Mouse (Mus musculus): ENCODE results near the gene Zfand3. TPM values are rescaled to one million over a fixed set of nuclear protein-coding genes. Genes with fewer than 3 reads are reported as not detected.

Zfand3 gene
- total and polyA plus RNA-seq, 3 experiments: 23.2 to 44.0 (median 23.5) TPM

DNA sequence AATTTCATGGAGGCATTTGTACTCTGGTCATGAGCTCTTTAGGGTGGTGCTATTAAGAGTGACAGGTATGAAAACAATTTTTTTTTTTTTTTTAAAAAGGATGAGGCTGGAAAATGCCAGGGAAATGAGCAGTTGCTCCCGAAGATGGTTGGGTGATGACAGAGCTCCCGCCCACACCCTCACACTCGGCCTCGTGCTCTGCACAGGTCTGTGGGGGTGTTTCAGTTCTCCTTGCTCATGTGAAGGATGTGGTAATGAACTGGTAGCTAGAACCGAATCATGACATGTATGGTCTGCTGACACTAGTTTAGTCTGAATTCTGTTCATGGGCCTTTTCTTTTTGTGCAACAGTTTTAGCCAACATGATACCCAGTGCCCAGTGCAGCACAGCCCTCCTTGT lies 66.1 kb downstream of the Zfand3 start:
- Histone ChIP-seq H3K4me2 (ENCODE audit: insufficient read depth, low read depth, poor library complexity, severe bottlenecking) (no peak overlapping the region), H3K9me3 (replicated peaks; ENCODE audit: low read length) (peaks cover 2% of the 10 kb centered on the region), H3K36me3 (replicated peaks in 1 of 2; ENCODE audit: control insufficient read depth in 1 of 2, insufficient read depth in 1 of 2, low read length in 1 of 2) (peaks cover 5 to 53% of the 10 kb centered on the region in 2 experiments), H3K79me2 (replicated peaks; ENCODE audit: control insufficient read depth, extremely low read depth, insufficient read depth, poor library complexity, severe bottlenecking) (no peaks in the 10 kb centered on the region), H3K4me1 (ENCODE audit: control insufficient read depth in 1 of 2, insufficient read depth in 2 of 2) (peaks cover 0 to 24% of the 10 kb centered on the region in 2 experiments; a peak in 2 of 4 replicates), H3K27me3 (replicated peaks) (no peaks in the 10 kb centered on the region), H3K9ac (ENCODE audit: insufficient read depth, low read depth) (no peak overlapping the region), H3K4me3 (replicated peaks in 1 of 3; ENCODE audit: low read depth in 2 of 3, low read length in 2 of 3, poor library complexity in 1 of 3) (no peak overlapping the region), H3K27ac (ENCODE audit: insufficient read depth, low read depth) (no peak overlapping the region)
- dilution Hi-C loops (cut with MboI; ENCODE audit: extremely low pct_ligation_motif_present, extremely low pct_unique_long_range_greater_than_20kb, low sequenced_read_pairs) (no loop called here), in situ Hi-C loops (cut with MboI; ENCODE audit: low pct_ligation_motif_present, low pct_unique_long_range_greater_than_20kb, low sequenced_read_pairs) (no loop called here)
- TF ChIP-seq JUND (conservative IDR thresholded peaks at IDR 0.05; ENCODE audit: low read depth, low read length) (no peak), BHLHE40 (IDR thresholded peaks at IDR 0.05; ENCODE audit: low read depth, low read length) (peak; percentile 90), ELF1 (IDR thresholded peaks at IDR 0.05; ENCODE audit: low read depth, low read length) (no peak)
- peak; percentile 37 for DNase-seq (ENCODE audit: extremely low read depth)

DNA sequence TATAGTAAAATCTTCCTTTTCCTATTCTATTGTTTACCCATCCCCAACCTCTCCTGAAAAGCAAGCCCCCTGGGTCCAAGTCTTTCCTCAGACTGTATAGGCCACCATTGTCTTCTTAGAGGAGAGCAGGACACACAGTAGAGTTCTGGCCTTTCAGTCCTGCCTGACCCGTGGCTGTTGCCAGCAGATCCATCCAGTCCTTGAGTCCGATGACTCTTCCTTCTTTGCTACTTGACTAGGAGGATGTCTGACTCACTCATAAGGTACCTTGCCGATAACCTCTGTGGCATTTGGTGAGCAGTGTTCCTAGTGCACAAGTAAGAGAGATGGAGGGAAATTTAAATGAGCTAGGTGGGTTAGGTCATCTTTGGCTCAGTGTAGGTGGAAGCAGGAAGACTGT lies 68.1 kb downstream of the Zfand3 start:
- peaks cover under 1% of the 10 kb centered on the region for H3K9me3 ChIP-seq (replicated peaks; ENCODE audit: low read length)
- in situ Hi-C loops (cut with MboI; ENCODE audit: low pct_ligation_motif_present, low pct_unique_long_range_greater_than_20kb, low sequenced_read_pairs) (no loop called here), dilution Hi-C loops (cut with MboI; ENCODE audit: extremely low pct_ligation_motif_present, extremely low pct_unique_long_range_greater_than_20kb, low sequenced_read_pairs) (no loop called here)
- H3K27ac ChIP-seq (ENCODE audit: insufficient read depth, low read depth): no peak overlapping the region
- H3K4me1 ChIP-seq (ENCODE audit: control insufficient read depth in 1 of 2, insufficient read depth in 2 of 2): peaks cover 0 to 28% of the 10 kb centered on the region in 2 experiments; a peak in 2 of 4 replicates
- peaks cover 5 to 49% of the 10 kb centered on the region in 2 experiments for H3K36me3 ChIP-seq (replicated peaks in 1 of 2; ENCODE audit: control insufficient read depth in 1 of 2, insufficient read depth in 1 of 2, low read length in 1 of 2)
- no peak overlapping the region for H3K4me3 ChIP-seq (replicated peaks in 1 of 3; ENCODE audit: low read depth in 2 of 3, low read length in 2 of 3, poor library complexity in 1 of 3)
- H3K9ac ChIP-seq (ENCODE audit: insufficient read depth, low read depth): no peak overlapping the region
- DNase-seq (ENCODE audit: extremely low read depth): no peak
- no peaks in the 10 kb centered on the region for H3K27me3 ChIP-seq (replicated peaks)
- TF ChIP-seq MAX (IDR thresholded peaks at IDR 0.05; ENCODE audit: low read length): no peak
- TF ChIP-seq E2F4 (IDR thresholded peaks at IDR 0.05; ENCODE audit: insufficient replicate concordance, low read depth, low read length): no peak
- TF ChIP-seq SIN3A (IDR thresholded peaks at IDR 0.05; ENCODE audit: low read length): no peak
- no peak for TF ChIP-seq ELF1 (IDR thresholded peaks at IDR 0.05; ENCODE audit: low read depth, low read length)
- no peak for TF ChIP-seq TBP (conservative IDR thresholded peaks at IDR 0.05; ENCODE audit: low read depth, low read length)
- TF ChIP-seq KAT2A (IDR thresholded peaks at IDR 0.05; ENCODE audit: insufficient replicate concordance, low read length): no peak
- no peak for TF ChIP-seq NELFE (IDR thresholded peaks at IDR 0.05; ENCODE audit: low read depth, low read length)
- no peak for TF ChIP-seq HCFC1 (IDR thresholded peaks at IDR 0.05; ENCODE audit: low read depth, low read length)
- TF ChIP-seq POLR2A (IDR thresholded peaks at IDR 0.05; ENCODE audit: low read depth, low read length): no peak
- TF ChIP-seq USF2 (conservative IDR thresholded peaks at IDR 0.05; ENCODE audit: low read depth, low read length): no peak
- TF ChIP-seq CTCF (conservative IDR thresholded peaks at IDR 0.05 in 1 of 2, IDR thresholded peaks at IDR 0.05 in 1 of 2; ENCODE audit: low read depth in 2 of 2, low read length in 2 of 2): no peak
- no peaks in the 10 kb centered on the region for H3K79me2 ChIP-seq (replicated peaks; ENCODE audit: control insufficient read depth, extremely low read depth, insufficient read depth, poor library complexity, severe bottlenecking)
- no peak overlapping the region for H3K4me2 ChIP-seq (ENCODE audit: insufficient read depth, low read depth, poor library complexity, severe bottlenecking)

DNA sequence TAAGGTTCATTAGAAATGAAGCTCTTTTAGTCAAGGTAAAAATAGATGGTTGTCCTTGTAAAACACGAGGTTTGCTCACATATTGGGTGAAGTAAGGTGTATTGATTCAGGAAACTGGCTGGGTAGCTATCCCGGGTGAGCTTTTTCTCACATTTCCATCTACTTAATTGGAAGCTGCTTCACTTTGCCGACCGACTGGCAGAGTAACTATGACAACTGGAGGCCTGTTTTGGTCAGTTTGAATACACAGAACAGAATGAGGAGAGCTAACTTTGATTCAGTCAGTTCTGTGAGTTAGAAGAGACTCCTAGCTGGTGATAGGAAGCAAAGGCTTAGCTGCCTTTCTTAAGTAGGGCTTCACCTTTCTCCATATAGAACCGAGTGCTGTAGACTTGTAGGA lies 71.4 kb downstream of the Zfand3 start:
- Histone ChIP-seq H3K4me2 (ENCODE audit: insufficient read depth, low read depth, poor library complexity, severe bottlenecking) (no peak overlapping the region), H3K27me3 (replicated peaks) (no peaks in the 10 kb centered on the region), H3K9me3 (replicated peaks; ENCODE audit: low read length) (no peaks in the 10 kb centered on the region), H3K79me2 (replicated peaks; ENCODE audit: control insufficient read depth, extremely low read depth, insufficient read depth, poor library complexity, severe bottlenecking) (no peaks in the 10 kb centered on the region), H3K36me3 (replicated peaks in 1 of 2; ENCODE audit: control insufficient read depth in 1 of 2, insufficient read depth in 1 of 2, low read length in 1 of 2) (peaks cover 0 to 46% of the 10 kb centered on the region in 2 experiments), H3K27ac (ENCODE audit: insufficient read depth, low read depth) (no peak overlapping the region), H3K9ac (ENCODE audit: insufficient read depth, low read depth) (no peak overlapping the region), H3K4me3 (replicated peaks in 1 of 3; ENCODE audit: low read depth in 2 of 3, low read length in 2 of 3, poor library complexity in 1 of 3) (no peak overlapping the region), H3K4me1 (ENCODE audit: control insufficient read depth in 1 of 2, insufficient read depth in 2 of 2) (peaks cover 0 to 19% of the 10 kb centered on the region in 2 experiments; a peak in 1 of 4 replicates)
- dilution Hi-C loops (cut with MboI; ENCODE audit: extremely low pct_ligation_motif_present, extremely low pct_unique_long_range_greater_than_20kb, low sequenced_read_pairs): no loop called here
- in situ Hi-C loops (cut with MboI; ENCODE audit: low pct_ligation_motif_present, low pct_unique_long_range_greater_than_20kb, low sequenced_read_pairs): no loop called here
- DNase-seq (ENCODE audit: extremely low read depth): no peak
- TF ChIP-seq POLR2AphosphoS2 (IDR thresholded peaks at IDR 0.05; ENCODE audit: low read depth, low read length) (no peak), MAFK (IDR thresholded peaks at IDR 0.05; ENCODE audit: insufficient replicate concordance, low read length) (no peak), MAZ (IDR thresholded peaks at IDR 0.05; ENCODE audit: low read depth, low read length) (no peak), BHLHE40 (IDR thresholded peaks at IDR 0.05; ENCODE audit: low read depth, low read length) (no peak)
